Mouse (Mus musculus): ENCODE results near the gene Kif24. TPM values are rescaled to one million over a fixed set of nuclear protein-coding genes. Genes with fewer than 3 reads are reported as not detected.

Gene Kif24
- 13.5 and 15.1 TPM in 2 replicates for polyA plus RNA-seq (2016; fragmentation: Nextera tagmentation; extraction: Ambion mirVana)

DNA sequence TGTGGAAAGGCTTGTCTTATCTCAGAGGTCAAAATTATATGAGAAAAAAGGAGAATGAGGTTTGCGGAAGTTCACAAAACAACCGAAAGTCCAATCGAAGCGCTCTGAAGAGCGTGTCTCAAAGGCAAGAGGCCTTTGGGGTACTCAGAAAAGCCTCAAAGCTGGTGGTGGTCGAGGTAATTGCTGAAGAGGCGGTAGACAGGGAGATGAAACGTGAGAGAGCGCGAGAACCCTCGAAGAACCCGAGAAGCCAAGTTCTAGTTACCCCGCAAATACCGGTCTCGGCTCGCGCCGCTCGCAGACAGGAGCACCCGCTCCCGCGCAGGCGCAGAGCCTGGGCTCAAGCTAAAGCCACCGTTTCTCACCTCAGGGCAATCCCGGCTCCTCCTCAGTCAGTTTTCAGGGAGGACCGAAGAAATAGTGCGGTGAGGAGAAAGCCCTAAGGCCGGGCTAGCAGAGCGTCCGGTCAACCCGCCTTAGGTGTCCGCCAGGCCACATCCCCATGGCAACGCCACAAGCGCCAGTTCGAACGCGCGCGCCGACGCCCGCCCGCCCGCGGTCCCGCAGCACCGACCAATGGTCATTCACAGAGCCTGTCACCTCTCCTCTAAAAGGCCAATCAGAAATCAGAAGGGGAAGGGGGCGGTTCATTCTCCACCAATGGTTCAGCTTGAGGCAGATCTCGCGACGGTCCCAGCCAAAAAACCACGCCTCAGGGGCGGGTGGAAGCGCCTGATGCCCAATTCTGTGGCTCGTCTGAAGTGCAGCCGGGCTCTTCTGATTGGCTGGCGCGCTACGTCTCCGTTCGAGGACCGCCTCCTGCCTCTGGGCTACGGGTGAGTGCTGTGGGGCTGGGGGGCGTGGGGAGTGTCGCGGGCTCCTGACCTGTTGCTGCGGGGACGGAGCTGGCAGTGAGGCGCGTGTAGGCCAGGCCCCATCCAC is at the start of gene Kif24, which contains the start of gene Nudt2:
Gene Kif24 (minus strand): TSS at position 543 of the 942 bp plus-strand sequence.
Gene Nudt2 (plus strand): TSS at position 807 of the 942 bp plus-strand sequence.
- Histone ChIP-seq H3K36me3 (peaks cover 34% of the 10 kb centered on the region), H3K4me1 (peaks cover 27% of the 10 kb centered on the region), H3K4me3 (peak within 1 kb of the TSS; percentile 79), H3K27me3 (ENCODE audit: low read depth, poor library complexity, severe bottlenecking) (no peaks in the 10 kb centered on the region), H3K9me3 (replicated peaks) (peaks cover 14% of the 10 kb centered on the region; the same call in 1 of the 2 replicates), H3K27ac (replicated peaks) (peak within 1 kb of the TSS; percentile 93)
- peak; percentile 98 for DNase-seq (ENCODE audit: low spot score)
- under 1% methylated on average over 70 of the region's 70 CpGs for WGBS

DNA sequence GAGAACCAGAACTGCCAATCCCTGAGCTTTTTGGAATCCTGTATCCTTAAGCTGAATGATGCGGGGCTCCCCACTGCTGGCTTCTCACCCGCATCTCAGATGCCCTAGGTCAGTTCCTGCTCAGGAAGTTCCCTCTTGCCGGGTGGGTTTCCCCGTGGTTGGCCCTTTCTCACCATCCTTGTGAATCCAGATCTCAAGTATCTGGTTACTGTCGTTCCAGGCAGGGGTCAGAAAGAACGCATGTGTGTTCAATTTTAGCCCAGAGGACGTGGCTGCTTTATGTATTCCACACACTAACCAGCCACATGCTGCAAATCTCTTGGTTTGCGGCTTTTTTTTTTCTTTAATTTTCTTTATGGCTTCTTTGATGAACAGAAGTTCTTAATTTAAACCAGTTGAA is 49.0 kb upstream of the Kif24 start:
- Histone ChIP-seq H3K9me3 (replicated peaks) (no peaks in the 10 kb centered on the region), H3K4me3 (no peak overlapping the region), H3K36me3 (0 out of 2 replicates have a peak, but pooled peaks cover 2% of the 10 kb centered on the region), H3K4me1 (peaks cover 7% of the 10 kb centered on the region), H3K27ac (replicated peaks) (no peak overlapping the region; the same call in 1 of the 2 replicates), H3K27me3 (ENCODE audit: low read depth, poor library complexity, severe bottlenecking) (peaks cover 38% of the 10 kb centered on the region)
- DNase-seq (ENCODE audit: low spot score): no peak
- 28% methylated on average over 8 of the region's 8 CpGs for WGBS

DNA sequence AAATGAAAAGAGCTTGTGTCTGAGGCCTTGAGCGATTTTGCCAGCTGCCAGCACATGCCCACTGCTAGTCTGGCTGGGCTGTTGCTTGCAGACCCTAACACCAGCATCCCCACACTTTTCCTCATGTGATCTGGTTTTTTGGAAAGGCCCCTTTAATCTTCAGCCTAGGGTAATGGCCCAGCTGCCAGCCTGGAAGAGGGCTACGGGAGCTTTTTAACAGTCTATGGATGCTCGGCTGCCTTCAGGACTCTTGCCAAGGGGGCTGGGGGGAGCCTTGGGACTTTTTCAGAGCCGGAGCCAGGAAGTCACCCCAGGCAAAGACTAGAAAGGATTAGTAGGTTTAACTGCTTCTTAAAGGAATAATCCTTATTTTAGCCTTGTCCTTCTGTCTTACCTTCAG is 48.6 kb upstream of the Kif24 start:
- H3K4me1 ChIP-seq: peaks cover 7% of the 10 kb centered on the region
- no peaks in the 10 kb centered on the region for H3K9me3 ChIP-seq (replicated peaks)
- no peak for DNase-seq (ENCODE audit: low spot score)
- no peaks in the 10 kb centered on the region for H3K36me3 ChIP-seq
- H3K27me3 ChIP-seq (ENCODE audit: low read depth, poor library complexity, severe bottlenecking): peaks cover 42% of the 10 kb centered on the region
- no peak overlapping the region for H3K4me3 ChIP-seq
- 34% methylated on average over 4 of the region's 4 CpGs for WGBS
- no peak overlapping the region; the same call in 1 of the 2 replicates for H3K27ac ChIP-seq (replicated peaks)

DNA sequence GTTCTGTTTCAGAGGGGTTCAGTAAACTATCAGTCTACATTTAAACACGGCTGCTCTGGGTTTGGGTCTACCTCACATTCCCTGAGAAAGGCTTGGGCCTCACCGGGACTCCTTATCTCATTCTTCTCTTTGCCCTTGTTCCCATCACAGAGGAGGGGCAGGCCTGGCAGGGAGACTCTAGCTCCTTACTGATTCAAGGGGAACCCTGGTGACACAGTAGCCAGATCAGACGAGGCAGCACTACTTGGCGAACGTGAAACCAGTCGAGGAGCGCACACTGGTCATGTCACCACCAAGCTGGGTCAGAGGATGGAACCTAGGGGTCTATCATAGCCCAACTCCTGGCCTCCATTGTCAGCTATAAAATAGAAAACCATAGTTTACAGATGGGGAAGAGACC is 43.3 kb upstream of the Kif24 start:
- Histone ChIP-seq H3K9me3 (replicated peaks) (no peaks in the 10 kb centered on the region), H3K4me1 (peaks cover 35% of the 10 kb centered on the region), H3K27me3 (ENCODE audit: low read depth, poor library complexity, severe bottlenecking) (peaks cover 62% of the 10 kb centered on the region), H3K4me3 (peak overlapping the region; percentile 71), H3K36me3 (no peaks in the 10 kb centered on the region), H3K27ac (replicated peaks) (no peak overlapping the region)
- 44% methylated on average over 7 of the region's 7 CpGs for WGBS
- DNase-seq (ENCODE audit: low spot score): no peak

DNA sequence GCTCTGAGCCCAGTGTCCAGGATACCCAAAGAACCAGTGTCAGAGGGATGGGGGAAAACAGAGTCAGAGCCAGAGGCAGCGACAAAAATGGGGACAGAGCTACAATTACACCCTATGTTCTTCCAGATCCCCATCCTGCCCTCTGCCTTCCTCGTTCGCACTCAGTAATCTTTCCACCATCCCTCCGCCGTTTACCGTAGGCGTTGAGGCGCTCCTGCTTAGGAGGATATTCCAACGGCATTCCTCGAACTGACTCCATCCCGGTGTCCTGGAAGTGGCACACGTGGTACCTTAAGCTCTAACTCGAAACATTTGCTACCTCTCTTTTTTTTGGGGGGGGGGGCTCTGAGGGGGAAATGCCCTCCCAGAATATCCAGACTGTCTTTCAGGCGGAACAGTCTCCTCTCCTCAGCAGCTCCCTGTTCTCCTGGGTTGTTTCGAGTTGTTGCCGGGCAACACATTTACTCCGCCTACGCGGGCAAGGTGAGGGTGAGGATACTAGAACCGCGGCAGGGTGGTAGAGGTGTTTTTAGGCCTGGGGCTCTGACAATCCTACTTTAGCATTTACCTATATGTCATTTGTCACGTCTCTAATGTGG is 42.7 kb upstream of the Kif24 start:
- peaks cover 41% of the 10 kb centered on the region for H3K4me1 ChIP-seq
- 2% methylated on average over 22 of the region's 22 CpGs for WGBS
- H3K27me3 ChIP-seq (ENCODE audit: low read depth, poor library complexity, severe bottlenecking): peaks cover 61% of the 10 kb centered on the region
- H3K27ac ChIP-seq (replicated peaks): peak overlapping the region; percentile 88
- DNase-seq (ENCODE audit: low spot score): peak; percentile 59
- H3K9me3 ChIP-seq (replicated peaks): no peaks in the 10 kb centered on the region
- no peaks in the 10 kb centered on the region for H3K36me3 ChIP-seq
- H3K4me3 ChIP-seq: peak overlapping the region; percentile 71

DNA sequence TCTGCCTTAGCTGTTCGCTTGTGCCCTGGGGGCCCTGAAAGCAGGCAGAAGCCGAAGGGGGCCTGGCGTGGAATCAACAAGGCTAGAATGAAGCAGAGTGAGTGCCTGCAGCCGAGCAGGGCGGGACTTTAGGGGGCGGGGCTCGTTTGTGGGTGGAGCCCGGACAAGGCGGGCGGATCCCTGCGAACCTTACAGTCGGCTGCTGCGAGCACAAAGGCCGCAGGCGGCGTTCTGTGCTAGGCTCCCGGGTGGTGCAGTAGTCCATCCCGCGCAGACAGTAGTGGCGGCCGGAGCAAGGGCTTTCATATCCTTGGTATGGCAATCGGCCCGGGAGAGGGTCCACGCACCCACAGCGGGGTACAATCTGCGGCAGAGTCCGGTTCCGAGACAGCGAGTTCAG is 42.2 kb upstream of the Kif24 start:
- Histone ChIP-seq H3K27ac (replicated peaks) (peak overlapping the region; percentile 88), H3K36me3 (no peaks in the 10 kb centered on the region), H3K9me3 (replicated peaks) (no peaks in the 10 kb centered on the region), H3K27me3 (ENCODE audit: low read depth, poor library complexity, severe bottlenecking) (peaks cover 61% of the 10 kb centered on the region), H3K4me3 (peak overlapping the region; percentile 71), H3K4me1 (peaks cover 46% of the 10 kb centered on the region)
- DNase-seq (ENCODE audit: low spot score): peak; percentile 92
- WGBS: under 1% methylated on average over 29 of the region's 29 CpGs

DNA sequence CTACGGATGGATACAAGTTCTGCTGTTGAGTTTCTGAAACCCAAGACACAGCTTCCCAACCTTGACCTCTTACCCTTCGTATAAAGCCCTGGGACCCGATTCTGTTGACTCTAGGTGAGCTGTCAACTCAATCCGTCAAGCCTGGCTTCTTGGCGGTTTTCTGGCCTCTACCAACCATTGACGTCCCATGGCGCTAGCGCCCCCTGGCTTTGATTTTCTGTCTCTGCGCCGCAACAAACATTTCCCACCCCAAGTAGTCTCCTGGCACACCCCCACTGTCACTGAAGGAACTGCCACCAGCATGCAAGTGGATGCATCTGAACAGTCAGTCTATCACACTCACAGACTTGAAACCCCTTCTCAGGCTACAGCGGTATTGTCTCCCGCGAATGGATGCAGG is 41.5 kb upstream of the Kif24 start:
- Histone ChIP-seq H3K36me3 (no peaks in the 10 kb centered on the region), H3K4me3 (peak overlapping the region; percentile 71), H3K4me1 (peaks cover 50% of the 10 kb centered on the region), H3K9me3 (replicated peaks) (no peaks in the 10 kb centered on the region), H3K27me3 (ENCODE audit: low read depth, poor library complexity, severe bottlenecking) (peaks cover 61% of the 10 kb centered on the region), H3K27ac (replicated peaks) (peak overlapping the region; percentile 88)
- 9% methylated on average over 13 of the region's 13 CpGs for WGBS
- peak; percentile 79 for DNase-seq (ENCODE audit: low spot score)

DNA sequence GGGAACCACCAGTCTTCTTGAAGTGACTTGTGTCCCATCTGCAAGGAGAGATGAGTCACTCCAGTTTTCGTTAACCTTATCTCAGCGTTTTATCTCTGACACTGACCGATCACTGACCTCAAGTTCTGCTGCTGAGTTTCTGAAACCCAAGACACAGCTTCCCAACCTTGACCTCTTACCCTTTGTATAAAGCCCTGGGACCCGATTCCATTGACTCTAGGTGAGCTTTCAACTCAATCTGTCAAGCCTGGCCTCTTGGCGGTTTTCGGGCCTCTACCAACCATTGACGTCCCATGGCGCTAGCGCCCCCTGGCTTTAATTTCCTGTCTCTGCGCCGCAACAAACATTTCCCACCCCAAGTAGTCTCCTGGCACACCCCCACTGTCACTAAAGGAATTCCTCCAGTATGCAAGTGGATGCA is 40.5 kb upstream of the Kif24 start:
- H3K27me3 ChIP-seq (ENCODE audit: low read depth, poor library complexity, severe bottlenecking): peaks cover 69% of the 10 kb centered on the region
- peaks cover 50% of the 10 kb centered on the region for H3K4me1 ChIP-seq
- no peaks in the 10 kb centered on the region for H3K9me3 ChIP-seq (replicated peaks)
- no peak for DNase-seq (ENCODE audit: low spot score)
- H3K4me3 ChIP-seq: no peak overlapping the region
- H3K27ac ChIP-seq (replicated peaks): no peak overlapping the region
- WGBS: 49% methylated on average over 11 of the region's 11 CpGs
- no peaks in the 10 kb centered on the region for H3K36me3 ChIP-seq

DNA sequence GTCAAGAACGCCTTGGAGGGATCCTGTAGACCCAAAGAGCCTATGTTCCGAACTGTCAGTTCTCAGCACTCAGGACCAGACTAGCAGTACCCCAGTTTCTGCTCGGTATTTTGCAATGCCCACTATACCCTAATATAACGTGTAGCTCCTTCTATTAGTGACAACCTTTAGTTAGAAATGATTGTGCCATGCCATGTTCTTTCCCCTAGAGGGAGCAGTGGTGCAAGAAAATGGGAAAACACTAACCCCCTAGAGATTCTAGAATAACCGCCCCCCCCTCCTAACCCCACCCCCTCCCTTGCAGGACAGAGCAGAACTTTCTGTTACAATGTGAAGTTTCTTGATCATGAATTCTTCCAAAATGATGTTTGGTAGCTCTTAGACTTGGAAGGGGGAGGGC is 39.6 kb upstream of the Kif24 start:
- DNase-seq (ENCODE audit: low spot score): no peak
- H3K27ac ChIP-seq (replicated peaks): no peak overlapping the region
- H3K4me1 ChIP-seq: peaks cover 51% of the 10 kb centered on the region
- WGBS: 75% methylated on average over 5 of the region's 5 CpGs
- H3K36me3 ChIP-seq: no peaks in the 10 kb centered on the region
- no peaks in the 10 kb centered on the region for H3K9me3 ChIP-seq (replicated peaks)
- H3K27me3 ChIP-seq (ENCODE audit: low read depth, poor library complexity, severe bottlenecking): peaks cover 70% of the 10 kb centered on the region
- no peak overlapping the region for H3K4me3 ChIP-seq

DNA sequence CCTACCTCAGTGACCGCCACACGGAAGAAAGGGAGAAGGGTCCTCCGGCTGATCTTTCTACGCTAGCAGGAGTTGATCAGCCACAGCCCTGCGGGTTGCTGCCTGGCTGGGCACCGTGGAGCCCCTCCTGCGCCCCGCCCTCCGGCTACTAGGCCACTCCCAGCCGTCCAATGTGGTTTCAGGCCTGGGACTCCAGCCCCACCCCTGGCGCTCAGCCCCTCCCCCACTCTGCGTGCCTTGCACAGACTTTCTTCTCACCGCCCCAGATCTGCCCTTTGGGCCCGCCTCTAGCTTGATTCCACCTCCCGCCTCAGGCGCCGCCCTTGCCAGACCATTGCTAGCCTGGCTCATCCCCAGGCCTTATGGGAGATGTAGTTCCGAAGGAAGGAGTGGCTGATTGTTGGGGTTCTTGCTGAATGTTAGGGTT is 38.3 kb upstream of the Kif24 start, which contains the start of gene AI464131:
Gene AI464131 (minus strand): TSS at position 91 of the 427 bp plus-strand sequence.
- H3K36me3 ChIP-seq: no peaks in the 10 kb centered on the region
- H3K9me3 ChIP-seq (replicated peaks): no peaks in the 10 kb centered on the region
- H3K4me1 ChIP-seq: peaks cover 64% of the 10 kb centered on the region
- H3K27me3 ChIP-seq (ENCODE audit: low read depth, poor library complexity, severe bottlenecking): peaks cover 70% of the 10 kb centered on the region
- peak within 1 kb of the TSS; percentile 61 for H3K4me3 ChIP-seq
- WGBS: 1% methylated on average over 18 of the region's 18 CpGs
- peak within 1 kb of the TSS; percentile 79 for H3K27ac ChIP-seq (replicated peaks)
- peak; percentile 99 for DNase-seq (ENCODE audit: low spot score)

DNA sequence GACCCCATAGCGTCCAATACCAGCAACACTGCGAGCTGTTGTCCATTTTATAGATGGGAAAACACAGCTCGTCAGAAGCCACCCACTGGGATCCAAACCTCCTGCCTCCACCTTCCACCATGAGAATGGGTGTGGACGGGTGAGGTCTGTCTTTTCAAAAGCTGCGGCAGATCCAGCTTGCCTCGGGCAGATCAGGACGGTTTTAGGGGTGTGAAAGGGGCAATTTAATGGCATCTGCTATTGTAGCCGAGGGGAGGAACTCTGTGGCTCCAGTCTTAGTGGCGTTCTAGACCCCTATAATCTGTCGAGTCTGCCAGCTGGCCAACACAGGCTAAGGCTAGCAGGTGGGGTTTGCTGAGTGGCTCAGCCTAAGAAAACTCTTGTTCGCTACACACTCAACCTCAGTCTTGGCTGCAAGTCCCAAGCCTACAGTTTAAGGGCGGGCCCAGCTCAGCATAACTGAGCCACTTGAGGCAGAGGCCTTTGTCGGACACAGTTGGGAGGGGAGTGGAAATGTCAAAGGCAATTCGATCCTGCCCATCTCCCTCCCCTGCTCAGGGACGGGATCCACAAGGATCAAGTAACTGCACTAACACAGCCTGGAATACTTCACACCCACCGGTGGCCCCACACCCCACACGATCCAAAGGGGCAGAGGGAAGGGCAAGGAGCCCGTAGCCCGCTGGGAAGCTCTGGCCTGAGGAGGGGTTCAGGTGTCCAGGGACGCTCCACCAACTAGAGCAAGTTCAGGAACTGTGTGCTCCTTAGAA is 37.7 kb upstream of the Kif24 start:
- H3K9me3 ChIP-seq (replicated peaks): no peaks in the 10 kb centered on the region
- H3K4me1 ChIP-seq: peaks cover 64% of the 10 kb centered on the region
- H3K4me3 ChIP-seq: peak overlapping the region; percentile 61
- no peaks in the 10 kb centered on the region for H3K36me3 ChIP-seq
- DNase-seq (ENCODE audit: low spot score): no peak
- WGBS: 10% methylated on average over 20 of the region's 20 CpGs
- peaks cover 71% of the 10 kb centered on the region for H3K27me3 ChIP-seq (ENCODE audit: low read depth, poor library complexity, severe bottlenecking)
- peak overlapping the region; percentile 79 for H3K27ac ChIP-seq (replicated peaks)

DNA sequence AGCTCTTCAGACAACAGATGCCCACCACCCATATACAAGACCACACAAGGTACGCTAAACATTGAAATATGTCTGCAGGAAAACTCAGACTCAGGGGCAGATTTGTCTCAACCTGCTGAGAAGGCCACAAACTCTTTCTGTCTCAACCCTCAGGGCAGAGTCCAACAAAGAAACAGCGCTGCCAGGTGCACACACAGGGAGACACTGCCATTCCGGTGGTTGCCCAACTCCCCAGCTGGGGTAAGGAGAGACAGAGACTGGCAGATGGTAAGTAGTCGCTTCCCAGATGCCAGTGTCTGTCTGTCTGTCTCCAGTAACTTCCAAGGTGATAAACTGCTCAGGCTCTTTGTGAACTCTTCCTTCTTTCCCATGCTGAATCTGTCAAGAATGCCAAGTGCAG is 36.1 kb upstream of the Kif24 start:
- 71% methylated on average over 4 of the region's 4 CpGs for WGBS
- H3K27me3 ChIP-seq (ENCODE audit: low read depth, poor library complexity, severe bottlenecking): peaks cover 84% of the 10 kb centered on the region
- DNase-seq (ENCODE audit: low spot score): no peak
- H3K9me3 ChIP-seq (replicated peaks): no peaks in the 10 kb centered on the region
- no peak overlapping the region for H3K27ac ChIP-seq (replicated peaks)
- H3K36me3 ChIP-seq: peaks cover 11% of the 10 kb centered on the region
- H3K4me3 ChIP-seq: no peak overlapping the region
- peaks cover 52% of the 10 kb centered on the region for H3K4me1 ChIP-seq

Data from midbrain, embryonic 10.5 days (tissue).